Mouse (Mus musculus): Measurements from ENCODE around the gene Snx30.
A peak's percentile ranks its signal among the peaks of the same experiment; 100 is the strongest.

DNA sequence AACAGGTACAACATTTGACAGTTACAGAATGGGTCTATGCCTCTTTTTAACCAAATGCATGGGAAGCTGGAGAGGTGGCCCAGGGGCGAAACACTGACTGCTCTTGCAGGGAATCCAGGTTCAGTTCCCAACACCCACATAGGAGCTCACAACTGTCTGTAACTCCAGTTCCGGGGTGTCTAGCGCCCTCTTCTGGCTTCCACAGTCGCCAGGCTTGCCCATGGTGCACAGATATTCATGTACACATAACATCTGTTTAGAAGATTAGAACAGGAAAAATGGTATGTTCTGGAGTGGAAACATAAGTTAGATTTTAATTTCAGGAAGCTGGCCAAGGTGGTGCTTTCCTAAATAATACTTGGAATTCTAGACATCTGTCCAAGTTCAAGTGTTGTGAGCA is 45.6 kb upstream of the Snx30 start:
- TF ChIP-seq CTCF (IDR thresholded peaks at IDR 0.05; ENCODE audit: low read depth, low read length) (peak; percentile 9; the same call in 1 of the 2 replicates), POLR2A (IDR thresholded peaks at IDR 0.05; ENCODE audit: extremely low read depth, insufficient read depth, low read length) (no peak)

Data from liver, adult 2 months (tissue).